Mouse (Mus musculus) heart, postnatal 25 days (tissue): ENCODE data around the gene Ppp1r14a. TPM values are rescaled to one million over a fixed set of nuclear protein-coding genes. Genes with fewer than 3 reads are reported as not detected.
A peak's percentile ranks its signal among the peaks of the same experiment; 100 is the strongest.

Source experiments
- DNase-seq: peaks from one replicate; pipeline ENCODE4 v3.0.0; 2022; ENCODE audit warnings: low spot score
- intact Hi-C: fragments of 180-260 bp; cut with DNase I; formaldehyde crosslinking; loops from one replicate; pipeline ENCODE4 v1.15.1; 2025
- total RNA-seq, 2 experiments: library from RNA; stranded (reverse); gene quantifications; 2 replicates each; pipeline ENCODE4 v1.2.3; 2021

Ppp1r14a gene
- total RNA-seq, 2 experiments from 2014 or later, result 9.6 to 9.9 TPM

DNA sequence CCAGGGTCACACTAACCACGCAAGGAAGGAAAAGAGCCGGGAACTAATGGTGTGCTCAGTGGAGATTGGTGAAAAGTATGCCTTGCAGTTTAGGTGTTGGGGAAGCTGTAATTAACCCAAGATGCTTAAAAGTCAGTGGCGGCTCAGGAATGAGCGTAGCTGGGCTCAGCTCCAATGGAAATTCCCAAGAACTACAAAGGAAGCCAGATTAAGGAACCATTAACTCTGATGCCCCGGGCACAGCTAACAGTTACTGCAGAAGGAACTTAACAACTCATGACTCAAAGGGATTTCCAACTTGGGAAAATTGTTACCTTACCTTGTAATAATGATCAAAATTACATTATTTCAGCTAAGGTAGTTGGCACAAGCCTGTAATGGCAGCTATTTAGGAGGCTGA lies 12.4 kb upstream of the Ppp1r14a start:
- no peak for DNase-seq
- intact Hi-C loops, result no loop called here

DNA sequence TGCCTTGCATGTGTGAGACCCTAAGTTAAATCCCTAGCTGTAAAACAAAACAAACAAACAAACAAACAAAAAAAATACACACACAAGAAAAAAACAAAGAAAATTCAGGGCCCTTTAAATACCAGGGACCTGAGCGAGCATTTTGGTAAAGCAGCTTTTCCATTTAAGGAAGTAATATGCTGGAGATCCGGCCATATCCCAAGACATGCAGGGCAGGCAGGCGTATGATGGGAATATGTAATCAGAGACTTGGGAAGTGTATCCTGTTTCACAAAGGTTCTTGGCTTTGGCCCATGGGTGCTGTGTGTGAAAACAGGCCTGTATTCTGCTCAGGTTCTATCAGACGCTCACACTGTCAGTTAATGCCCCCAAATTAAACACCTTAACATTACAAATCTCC lies 11.6 kb upstream of the Ppp1r14a start:
- DNase-seq, result no peak
- intact Hi-C loops, result no loop called here

DNA sequence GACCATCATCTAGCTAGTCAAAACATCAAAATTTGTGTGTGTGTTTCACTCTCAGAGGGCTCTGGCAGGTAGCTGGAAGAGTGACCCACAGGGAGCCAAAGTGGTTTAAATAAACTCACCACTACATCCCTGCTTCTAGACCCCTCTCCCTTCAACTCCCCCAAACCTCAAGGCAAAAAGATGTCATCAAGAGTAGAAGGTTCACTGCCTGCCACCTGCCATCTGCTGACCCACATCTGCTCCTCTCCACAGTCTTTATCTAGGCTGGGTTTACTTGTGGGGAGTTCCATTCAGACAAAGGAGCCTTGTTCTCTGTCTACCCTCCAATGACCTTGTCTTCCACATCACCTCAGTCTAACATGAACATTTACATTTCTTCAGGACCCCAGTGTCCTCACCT lies 9.8 kb upstream of the Ppp1r14a start:
- intact Hi-C loops, result no loop called here
- DNase-seq, result no peak

DNA sequence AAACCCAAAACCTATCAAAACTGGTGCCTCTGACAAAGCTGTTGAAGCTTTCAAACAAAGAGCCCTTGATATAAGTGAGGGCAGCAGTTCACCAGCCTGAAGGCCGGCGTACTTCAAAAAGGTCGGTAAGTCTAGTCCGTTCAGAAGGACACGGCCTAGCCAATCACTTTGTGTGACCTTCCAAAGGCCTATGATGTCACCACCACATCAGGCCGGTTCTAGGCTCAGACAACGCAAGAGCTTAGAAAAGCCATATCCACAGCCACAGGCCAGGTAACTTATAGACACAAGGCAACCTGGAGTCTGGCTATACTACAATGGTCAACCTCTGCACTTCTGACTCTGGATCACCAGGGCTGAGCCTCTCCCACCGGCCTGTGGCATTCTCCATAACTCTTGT lies 9.2 kb upstream of the Ppp1r14a start:
- intact Hi-C loops, result loop anchor here (5.0 kb wide), 1 partner anchor 33 kb away; the partner anchor contains the start of gene 2200002D01Rik
- DNase-seq, result no peak

DNA sequence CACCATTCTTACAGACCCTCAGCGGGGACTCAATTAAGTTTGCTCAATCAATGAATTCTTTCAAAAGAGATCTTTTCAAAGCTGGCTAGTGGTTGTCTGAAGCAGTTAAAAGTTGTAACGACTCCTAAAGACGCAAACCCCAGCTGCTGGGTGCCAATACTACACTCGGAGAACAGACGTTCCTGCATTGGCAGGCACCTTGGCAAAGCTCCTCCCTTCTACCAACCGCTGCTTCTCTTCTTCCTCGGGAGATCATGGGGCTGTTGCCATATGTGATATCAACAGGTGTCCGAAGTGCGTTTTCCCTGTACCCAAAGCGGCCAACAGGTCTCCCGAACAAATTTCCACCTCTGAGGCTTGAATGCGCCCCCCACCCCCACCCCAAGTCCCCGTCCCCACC lies 8.3 kb upstream of the Ppp1r14a start:
- intact Hi-C loops, result loop anchor here (5.0 kb wide), 1 partner anchor 34 kb away; the partner anchor contains the start of gene 2200002D01Rik
- DNase-seq, result no peak

DNA sequence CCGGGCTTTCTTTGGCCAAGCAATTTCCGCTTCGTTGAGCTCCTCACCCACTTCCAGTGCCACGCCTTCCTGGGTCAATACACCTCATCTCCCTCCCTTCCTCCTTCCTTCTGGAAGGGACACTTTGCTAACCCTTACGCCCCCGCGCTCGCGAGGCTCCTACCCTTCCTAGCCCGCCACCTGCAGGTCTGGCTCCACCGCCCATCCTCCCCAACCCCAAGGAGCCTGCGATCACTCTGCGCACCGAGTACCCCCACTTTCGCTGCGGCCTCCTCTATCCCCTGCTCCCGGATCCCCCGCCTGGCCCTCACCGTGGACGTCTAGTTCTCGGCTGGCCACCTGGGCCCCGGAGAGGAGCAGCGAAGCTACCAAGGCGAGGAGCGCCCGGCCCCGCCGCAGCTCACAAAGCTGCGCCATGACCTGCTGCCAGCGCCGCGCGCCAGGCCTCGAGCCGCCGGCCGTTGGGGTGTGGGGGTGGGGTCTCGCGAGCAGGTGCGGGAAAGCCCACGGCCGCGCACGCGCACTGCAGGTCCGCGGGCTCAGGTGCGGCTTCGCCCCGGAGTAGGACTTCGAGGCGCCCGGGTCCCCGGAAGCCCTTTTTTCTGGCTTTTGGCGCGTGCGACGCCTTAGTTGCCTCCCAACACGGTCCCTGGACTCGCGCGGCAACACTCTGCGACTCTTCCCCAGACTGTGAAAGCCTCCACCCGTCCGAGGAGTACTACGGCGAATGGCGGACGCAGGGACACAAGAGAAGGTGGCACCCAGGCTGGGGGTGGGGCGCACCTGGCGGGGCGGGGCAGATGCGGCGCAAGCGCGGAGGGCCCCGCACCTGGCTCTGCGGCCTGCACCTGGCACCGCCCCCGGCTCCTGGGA lies 7.7 kb upstream of the Ppp1r14a start, which contains the start of gene Spint2:
Gene Spint2, minus strand, starts transcription at position 712 of the 873 bp plus-strand sequence.
- no peak for DNase-seq

DNA sequence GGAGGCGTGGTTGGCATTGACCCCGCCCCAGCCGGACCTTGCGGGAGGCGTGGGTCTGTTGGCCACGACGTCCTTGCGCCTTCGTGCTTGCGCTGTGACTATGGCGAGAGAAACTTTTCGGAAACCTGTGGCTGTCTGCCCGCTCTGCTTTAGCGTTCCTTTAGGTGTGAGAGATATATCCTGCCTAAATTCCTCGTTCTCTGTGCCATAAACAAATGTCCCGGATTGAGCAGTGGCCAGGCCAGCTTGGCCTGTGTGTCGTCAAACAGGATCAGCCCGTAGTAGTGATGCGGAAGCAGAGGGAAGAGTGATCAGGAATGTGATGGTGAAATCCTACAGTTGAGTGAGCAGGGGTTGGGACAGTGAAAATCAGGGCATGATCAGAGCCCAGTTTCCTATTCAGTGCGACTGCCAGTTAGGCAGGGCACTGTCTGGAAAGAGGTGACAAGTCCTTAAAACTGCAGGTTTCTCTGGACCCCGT lies 7.0 kb upstream of the Ppp1r14a start:
- intact Hi-C loops, result loop anchor here (5.0 kb wide), 1 partner anchor 35 kb away; the partner anchor contains the start of gene 2200002D01Rik

More for the DNA sequence above, 7.7 kb upstream of the Ppp1r14a start, which contains the start of gene Spint2:
- intact Hi-C loops, result loop anchor here (5.0 kb wide), 1 partner anchor 34 kb away; the partner anchor contains the start of gene 2200002D01Rik

DNA sequence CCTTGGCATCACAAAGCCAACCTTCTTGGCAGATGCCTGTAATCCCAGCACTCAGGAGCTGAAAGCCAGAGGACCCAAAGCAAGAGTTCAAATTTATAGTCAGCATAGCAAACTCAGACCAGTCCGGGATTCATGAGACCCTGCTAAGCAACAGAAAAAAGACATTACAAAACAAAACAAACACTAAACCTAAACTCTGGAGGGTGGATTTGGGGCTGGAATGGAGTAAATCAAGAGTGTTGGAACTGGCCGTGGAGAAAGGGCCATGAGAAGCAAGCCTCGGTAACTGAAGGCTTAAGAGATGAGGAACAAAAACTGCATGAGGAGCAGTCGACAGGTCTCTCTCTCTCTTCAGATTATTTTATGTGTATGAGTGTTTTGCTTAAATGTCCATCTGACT lies 5.2 kb upstream of the Ppp1r14a start:
- no peak for DNase-seq
- intact Hi-C loops, result loop anchor here (5.0 kb wide), 1 partner anchor 37 kb away; the partner anchor contains the start of gene 2200002D01Rik

More for the DNA sequence above, 7.0 kb upstream of the Ppp1r14a start:
- no peak for DNase-seq

DNA sequence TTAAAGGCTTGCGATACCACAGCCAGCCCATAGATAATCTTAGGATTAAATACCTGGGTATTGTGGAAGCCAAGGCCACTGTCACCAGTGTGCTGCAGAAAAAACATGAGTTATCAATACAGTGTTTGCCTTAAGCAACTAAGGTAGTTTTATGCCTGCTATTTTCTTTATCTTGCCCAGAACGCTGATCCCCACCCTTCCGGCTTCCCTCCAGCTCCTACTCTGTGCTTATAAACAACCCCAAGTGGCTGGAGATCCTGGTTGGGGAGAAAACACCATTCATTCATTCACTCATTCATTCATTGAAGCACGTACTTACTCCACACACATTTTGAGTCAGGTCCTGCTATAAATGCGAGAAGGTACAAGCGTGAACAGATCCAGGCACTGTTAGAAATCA lies 4.6 kb upstream of the Ppp1r14a start:
- intact Hi-C loops, result loop anchor here (5.0 kb wide), 1 partner anchor 37 kb away; the partner anchor contains the start of gene 2200002D01Rik
- DNase-seq, result no peak

DNA sequence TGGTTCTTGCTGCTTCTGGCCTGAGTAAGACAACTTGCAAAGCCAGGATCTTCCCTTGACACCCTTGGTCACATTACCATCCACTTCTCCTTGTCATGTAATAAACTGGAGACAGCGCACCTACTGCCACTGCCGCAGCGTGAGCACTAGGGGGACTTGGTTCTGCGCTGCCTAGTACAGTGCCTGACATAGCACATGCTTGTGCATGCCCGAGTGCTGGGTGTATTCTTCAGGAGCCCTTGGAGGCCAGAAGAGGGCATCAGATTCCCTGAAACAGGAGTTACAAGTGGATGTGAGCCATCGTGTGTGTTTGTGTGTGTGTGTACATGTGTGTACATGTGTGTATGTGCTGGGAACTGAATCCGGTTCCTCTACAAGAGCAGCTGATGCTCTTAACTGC lies 1.6 kb upstream of the Ppp1r14a start:
- intact Hi-C loops, result no loop called here
- no peak for DNase-seq

DNA sequence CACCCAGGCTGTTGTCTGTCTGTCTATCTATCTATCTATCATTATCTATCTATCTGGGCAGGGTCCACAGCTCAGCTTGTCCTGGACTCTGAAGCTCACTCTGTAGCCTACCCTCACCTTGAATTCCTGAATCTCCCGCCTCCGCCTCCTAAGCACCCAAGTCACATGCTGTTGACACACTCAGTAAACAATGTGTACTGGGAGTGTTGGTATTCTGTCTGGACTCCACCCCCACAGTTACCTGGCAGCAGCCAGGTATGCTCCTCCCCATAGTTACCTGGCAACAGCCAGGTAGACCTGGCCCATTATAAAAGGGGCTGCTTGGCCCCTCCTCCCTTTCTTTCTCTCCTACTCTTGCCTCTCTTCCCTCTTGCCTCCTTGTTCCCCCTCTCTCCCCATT lies 1.0 kb upstream of the Ppp1r14a start:
- intact Hi-C loops, result no loop called here
- no peak for DNase-seq

DNA sequence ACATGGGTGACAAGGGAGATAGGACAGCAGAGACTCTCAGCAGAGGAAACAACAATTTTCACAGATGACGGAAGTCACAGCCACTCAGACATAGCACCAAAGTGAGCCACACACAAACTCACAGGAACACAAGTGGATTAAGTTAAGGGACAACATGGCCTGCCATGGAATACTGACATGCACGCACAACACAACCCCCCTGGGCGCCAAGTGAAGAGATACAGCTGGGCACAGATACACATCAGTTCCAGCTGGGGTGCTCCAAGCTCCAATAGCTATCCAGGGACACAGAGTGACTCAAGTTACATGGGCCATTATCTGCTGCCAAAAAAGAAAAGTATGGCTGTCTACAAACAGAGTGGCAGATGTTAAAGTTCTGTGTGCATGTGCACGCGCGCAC lies 748 bp downstream of the Ppp1r14a start:
- intact Hi-C loops, result no loop called here
- DNase-seq, result no peak

DNA sequence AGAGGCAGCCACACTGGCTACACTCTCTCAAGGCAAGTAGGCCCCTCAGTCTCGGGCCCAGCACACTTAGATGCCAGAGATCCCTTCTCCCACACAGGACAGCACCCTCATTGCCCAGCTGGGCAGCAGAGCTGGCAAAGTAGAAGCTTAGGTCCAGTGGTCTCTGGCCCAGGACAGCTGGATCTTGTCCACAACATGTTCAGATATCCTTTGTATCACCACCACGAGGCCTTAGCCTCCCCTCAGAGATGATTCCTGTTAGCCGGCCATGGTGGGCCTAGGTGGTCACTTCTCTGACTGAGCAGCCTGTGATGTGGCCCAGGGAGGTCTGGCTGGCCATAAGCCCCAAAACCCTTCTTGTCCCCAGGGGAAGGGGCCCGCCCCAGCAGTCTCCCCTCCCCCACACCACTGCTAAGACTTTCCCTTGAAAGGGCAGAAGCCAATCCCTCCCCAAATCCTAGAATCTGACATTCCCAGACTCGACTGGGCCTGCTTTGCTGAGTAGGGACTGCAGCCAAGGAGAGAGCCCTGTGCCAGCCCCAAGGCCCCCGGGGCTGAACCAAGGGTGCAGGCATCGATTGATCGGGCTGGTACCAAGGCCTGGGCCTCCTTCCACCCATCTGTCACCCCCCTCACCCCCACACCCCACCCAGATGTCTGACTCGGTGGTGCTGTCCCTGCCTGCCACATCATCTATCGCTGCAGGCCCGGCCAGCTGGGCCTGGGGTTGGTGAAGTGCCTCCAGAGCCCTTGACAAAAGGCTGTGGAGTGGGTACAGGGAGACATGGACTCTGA lies 1.8 kb downstream of the Ppp1r14a start:
- no peak for DNase-seq
- intact Hi-C loops, result no loop called here

DNA sequence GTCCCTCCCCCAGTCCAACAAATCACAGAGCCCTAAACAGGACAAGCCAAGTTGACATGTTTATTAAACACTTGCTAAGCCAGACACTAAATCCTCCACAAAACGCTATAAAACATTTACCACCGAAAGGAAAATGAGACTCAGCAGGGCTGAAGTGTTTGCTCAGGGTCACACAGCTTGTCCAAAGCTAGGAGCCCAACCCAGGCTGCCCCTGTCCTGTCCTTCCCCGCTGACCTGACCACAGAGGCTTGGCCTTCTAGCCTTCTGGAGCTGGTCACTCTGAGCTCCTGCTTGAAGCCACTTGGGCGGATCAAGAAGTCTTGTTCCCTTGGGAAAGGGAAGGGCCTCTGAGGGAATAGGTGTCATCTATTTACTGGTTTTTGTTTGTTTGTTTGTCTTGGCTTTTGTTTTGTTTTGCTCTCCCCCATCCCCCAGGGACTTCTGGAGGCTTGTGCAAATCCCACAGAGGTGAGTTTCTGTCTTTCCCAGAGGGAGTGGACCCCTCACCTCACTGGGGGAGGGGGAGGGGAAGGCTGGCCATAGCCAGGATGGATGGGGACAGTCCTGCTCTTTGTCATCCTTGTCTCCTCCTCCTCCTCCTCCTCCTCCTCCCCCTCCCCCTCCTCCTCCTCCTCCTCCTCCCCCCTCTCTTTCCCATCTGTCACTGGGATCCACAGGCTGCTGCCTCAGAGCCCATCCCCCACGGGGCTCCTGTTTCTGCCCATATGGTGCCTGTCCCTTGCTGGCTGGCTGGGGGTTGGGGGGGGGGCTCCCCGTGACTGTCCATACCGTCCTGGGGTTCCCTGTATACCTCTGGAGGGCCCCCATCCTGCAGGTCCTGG lies 2.7 kb downstream of the Ppp1r14a start:
- intact Hi-C loops, result no loop called here
- no peak for DNase-seq

DNA sequence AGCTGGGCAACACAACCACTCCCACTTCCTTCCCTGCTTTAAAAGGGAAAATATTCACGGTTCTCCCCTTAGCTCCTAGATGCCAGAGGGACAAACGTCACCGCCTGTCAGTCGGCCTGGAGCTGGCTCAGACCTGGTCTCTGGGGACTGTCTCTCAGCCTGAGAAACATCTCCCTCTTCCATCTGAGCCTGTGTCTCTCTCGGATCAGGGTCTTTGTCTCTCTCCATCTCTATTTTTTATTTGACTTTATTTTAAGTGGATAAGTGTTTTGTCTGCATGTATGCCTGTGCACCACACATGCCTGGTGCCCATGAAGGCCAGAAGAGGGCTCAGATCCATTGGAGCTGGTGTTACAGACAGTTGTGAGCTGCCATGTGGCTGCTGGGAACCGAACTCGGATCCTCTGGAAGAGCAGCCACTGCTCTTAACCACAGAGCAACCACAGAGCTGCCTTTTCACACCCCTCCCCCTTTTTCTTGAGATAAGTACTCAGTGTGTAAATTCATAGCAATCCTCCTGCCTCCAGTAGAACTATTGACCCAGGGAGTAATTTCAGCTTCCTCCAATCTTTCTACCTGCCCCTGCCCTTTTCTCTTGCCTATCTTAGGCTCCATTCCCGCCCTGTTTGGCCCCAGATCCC lies 3.5 kb downstream of the Ppp1r14a start:
- peak; percentile 70 for DNase-seq

DNA sequence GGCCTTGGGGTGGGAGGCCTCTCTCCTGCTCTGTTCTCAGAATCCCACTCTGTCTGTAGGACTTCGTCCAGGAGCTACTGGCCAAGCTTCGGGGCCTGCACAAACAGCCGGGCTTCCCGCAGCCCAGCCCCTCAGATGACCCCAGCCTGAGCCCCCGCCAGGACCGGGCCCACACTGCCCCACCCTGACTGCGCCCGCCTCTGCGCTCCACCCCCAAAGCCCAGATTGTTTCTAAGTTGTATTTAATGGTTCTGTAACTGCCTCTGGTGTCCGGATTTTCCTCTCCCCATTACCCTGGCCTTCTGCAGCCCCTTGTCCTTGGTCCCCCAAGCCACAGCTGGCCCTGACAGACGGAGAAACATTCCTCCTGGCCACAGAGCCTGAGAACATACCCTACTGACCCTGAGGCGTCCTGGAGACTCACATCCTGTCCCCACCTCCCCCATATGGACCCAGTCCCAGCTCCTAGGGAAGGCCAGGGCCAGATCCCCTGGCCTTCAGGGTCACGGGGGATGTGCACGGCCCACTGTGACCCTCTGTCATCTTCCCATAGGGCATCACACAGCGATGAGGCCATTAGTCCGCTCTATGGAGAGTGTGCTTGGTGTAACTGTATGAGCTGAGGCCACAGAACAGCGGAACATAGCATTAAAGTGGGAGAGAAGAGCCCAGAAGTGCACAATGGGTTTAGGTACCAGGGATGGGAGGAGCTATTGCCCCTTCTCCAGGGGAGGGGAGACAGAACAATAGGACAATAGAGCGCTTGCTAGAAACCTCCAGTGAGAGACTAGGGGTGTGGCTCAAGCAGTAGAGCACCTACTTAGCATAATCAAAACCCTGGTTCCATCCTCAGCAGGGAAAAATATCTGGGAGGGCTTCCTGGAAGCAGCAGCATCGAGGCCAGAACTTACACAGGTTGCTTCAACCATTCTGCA lies 4.3 kb downstream of the Ppp1r14a start:
- DNase-seq, result peak; percentile 63
- intact Hi-C loops, result no loop called here

More for the DNA sequence above, 3.5 kb downstream of the Ppp1r14a start:
- intact Hi-C loops, result no loop called here

DNA sequence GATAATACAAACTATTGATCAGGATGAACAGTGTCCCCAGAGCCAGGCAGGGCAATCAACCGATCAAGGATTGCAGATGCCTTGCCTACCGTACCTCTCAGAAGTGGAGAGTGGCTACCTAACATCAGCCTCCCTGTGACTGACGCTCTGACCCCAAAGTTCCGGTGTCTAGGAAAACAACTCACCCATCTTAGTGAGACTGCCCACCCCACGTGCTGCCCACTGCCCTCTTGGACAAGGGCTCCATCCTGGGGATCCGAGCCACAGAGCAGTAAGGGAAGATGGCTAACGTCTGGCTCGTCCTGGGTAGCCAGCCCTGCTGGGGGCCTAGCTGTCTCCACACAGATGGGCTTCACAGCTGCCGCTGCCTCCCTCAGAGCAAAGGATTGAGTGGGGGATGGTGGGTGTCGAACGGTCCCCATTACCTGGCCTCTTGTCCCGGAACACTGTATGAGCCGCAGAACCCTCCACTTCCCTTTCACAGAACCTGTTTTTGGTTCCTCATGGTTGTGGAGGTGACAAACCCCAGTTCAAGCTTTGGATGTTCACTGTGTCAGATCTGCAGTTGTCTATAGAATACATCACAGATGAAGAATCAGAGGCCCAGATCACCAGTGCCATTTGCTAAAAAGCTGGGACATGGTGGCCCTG lies 5.1 kb downstream of the Ppp1r14a start:
- intact Hi-C loops, result no loop called here
- DNase-seq, result no peak
